Mouse (Mus musculus) MEL (cell line): ENCODE results near the gene 4930415O20Rik. TPM values are rescaled to one million over a fixed set of nuclear protein-coding genes. Genes with fewer than 3 reads are reported as not detected.

Experiments used
- DNase-seq: peaks from one replicate; pipeline ENCODE4 v3.0.0; 2011; ENCODE audit warnings: low read depth, low spot score
- H3K27ac ChIP-seq: 2 replicates; pipeline ENCODE4 v1.5.1; 2012; ENCODE audit warnings: low read depth, mild to moderate bottlenecking, control low read depth, low read length, moderate library complexity; ENCODE audit not compliant: control insufficient read depth
- H3K27me3 ChIP-seq, 2 experiments: fragments of 150-350 bp in 1 of 2; sonication (generic) in 1 of 2; 2 replicates each; pipeline ENCODE4 v1.6.1; 2012; ENCODE audit warnings: low read length in 2 of 2, mild to moderate bottlenecking in 2 of 2, improper control_type of control experiment in 1 of 2, moderate library complexity in 1 of 2; ENCODE audit not compliant: insufficient read depth in 2 of 2, control insufficient read depth in 1 of 2
- H3K36me3 ChIP-seq, 2 experiments: 2 replicates each; pipeline ENCODE4 v1.6.1; 2012 to 2014; ENCODE audit warnings: low read length in 2 of 2, improper control_type of control experiment in 1 of 2, inconsistent platforms in 1 of 2, mild to moderate bottlenecking in 1 of 2; ENCODE audit not compliant: insufficient read depth in 2 of 2, control insufficient read depth in 1 of 2
- H3K4me1 ChIP-seq, 2 experiments: fragments of 150-350 bp in 1 of 2; sonication (generic) in 1 of 2; 2 replicates each; pipeline ENCODE4 v1.6.1; 2012; ENCODE audit warnings: low read length in 2 of 2, improper control_type of control experiment in 1 of 2, mild to moderate bottlenecking in 1 of 2; ENCODE audit not compliant: insufficient read depth in 2 of 2, control insufficient read depth in 1 of 2
- H3K4me3 ChIP-seq, 2 experiments: fragments of 150-350 bp in 1 of 2; sonication (generic) in 1 of 2; 2 replicates each; pipeline ENCODE4 v1.5.1; 2012; ENCODE audit warnings: low read depth in 2 of 2, low read length in 2 of 2, mild to moderate bottlenecking in 2 of 2, moderate library complexity in 2 of 2, control low read depth in 1 of 2, improper control_type of control experiment in 1 of 2; ENCODE audit not compliant: control insufficient read depth in 1 of 2, insufficient read depth in 1 of 2
- H3K79me2 ChIP-seq: 2 replicates; pipeline ENCODE4 v1.6.1; 2012; ENCODE audit warnings: mild to moderate bottlenecking, low read length, moderate library complexity; ENCODE audit not compliant: control insufficient read depth, poor library complexity, insufficient read depth
- H3K9ac ChIP-seq: 2 replicates; pipeline ENCODE4 v1.6.1; 2012; ENCODE audit warnings: low read depth, mild to moderate bottlenecking, control low read depth, low read length, moderate library complexity; ENCODE audit not compliant: control insufficient read depth, poor library complexity, severe bottlenecking
- H3K9me3 ChIP-seq: fragments of 150-350 bp; sonication (generic); replicated peaks from 2 replicates; pipeline ENCODE4 v1.6.1; 2012; ENCODE audit warnings: mild to moderate bottlenecking, low read length, improper control_type of control experiment, moderate library complexity; ENCODE audit not compliant: insufficient read depth
- CHD2 ChIP-seq: IDR thresholded peaks from 2 replicates; pipeline ENCODE4 v1.6.1; 2011; ENCODE audit warnings: low read length, improper control_type of control experiment
- E2F4 ChIP-seq: IDR thresholded peaks from 2 replicates; pipeline ENCODE4 v1.6.1; 2011; ENCODE audit warnings: low read depth, low read length, improper control_type of control experiment, borderline replicate concordance
- ELF1 ChIP-seq: IDR thresholded peaks from 2 replicates; pipeline ENCODE4 v1.6.1; 2014; ENCODE audit warnings: low read depth, mild to moderate bottlenecking, inconsistent platforms, low read length, improper control_type of control experiment, moderate library complexity
- EP300 ChIP-seq, 2 experiments: IDR thresholded peaks; 2 replicates each; pipeline ENCODE4 v1.6.1; 2011; ENCODE audit warnings: improper control_type of control experiment in 2 of 2, low read length in 2 of 2, low read depth in 1 of 2, mild to moderate bottlenecking in 1 of 2
- ETS1 ChIP-seq: IDR thresholded peaks from 2 replicates; pipeline ENCODE4 v1.6.1; 2012; ENCODE audit warnings: low read depth, mild to moderate bottlenecking, inconsistent platforms, low read length, improper control_type of control experiment, moderate library complexity
- GABPA ChIP-seq: IDR thresholded peaks from 2 replicates; pipeline ENCODE4 v1.6.1; 2012; ENCODE audit warnings: low read depth, mild to moderate bottlenecking, inconsistent platforms, low read length, improper control_type of control experiment, moderate library complexity
- JUND ChIP-seq: IDR thresholded peaks from 2 replicates; pipeline ENCODE4 v1.6.1; 2011; ENCODE audit warnings: low read depth, mild to moderate bottlenecking, improper control_type of control experiment, low read length
- KAT2A ChIP-seq: conservative IDR thresholded peaks from 2 replicates; pipeline ENCODE4 v1.6.1; 2012; ENCODE audit warnings: low read depth, low read length, improper control_type of control experiment, inconsistent platforms
- MAFK ChIP-seq: IDR thresholded peaks from 2 replicates; pipeline ENCODE4 v1.6.1; 2011; ENCODE audit warnings: low read depth, mild to moderate bottlenecking, low read length, improper control_type of control experiment, borderline replicate concordance
- MAZ ChIP-seq: IDR thresholded peaks from 2 replicates; pipeline ENCODE4 v1.6.1; 2012; ENCODE audit warnings: low read depth, mild to moderate bottlenecking, inconsistent platforms, low read length, improper control_type of control experiment
- MEF2A ChIP-seq: IDR thresholded peaks from 2 replicates; pipeline ENCODE4 v1.6.1; 2014; ENCODE audit warnings: low read depth, mild to moderate bottlenecking, inconsistent platforms, low read length, improper control_type of control experiment; ENCODE audit not compliant: poor library complexity, insufficient replicate concordance, severe bottlenecking; ENCODE audit errors: extremely low read depth
- NELFE ChIP-seq: IDR thresholded peaks from 2 replicates; pipeline ENCODE4 v1.6.1; 2011; ENCODE audit warnings: low read depth, low read length, improper control_type of control experiment
- NRF1 ChIP-seq: IDR thresholded peaks from 2 replicates; pipeline ENCODE4 v1.6.1; 2014; ENCODE audit warnings: low read depth, mild to moderate bottlenecking, inconsistent platforms, low read length, improper control_type of control experiment, moderate library complexity; ENCODE audit not compliant: poor library complexity, insufficient read depth, severe bottlenecking
- POLR2AphosphoS2 ChIP-seq: IDR thresholded peaks from 2 replicates; pipeline ENCODE4 v1.6.1; 2011; ENCODE audit warnings: low read length, improper control_type of control experiment
- RCOR1 ChIP-seq: IDR thresholded peaks from 2 replicates; pipeline ENCODE4 v1.6.1; 2012; ENCODE audit warnings: low read depth, mild to moderate bottlenecking, inconsistent platforms, low read length, improper control_type of control experiment
- USF1 ChIP-seq: IDR thresholded peaks from 2 replicates; pipeline ENCODE4 v1.6.1; 2014; ENCODE audit warnings: low read depth, mild to moderate bottlenecking, inconsistent platforms, low read length, improper control_type of control experiment, moderate library complexity
- ZKSCAN1 ChIP-seq: IDR thresholded peaks from 2 replicates; pipeline ENCODE4 v1.6.1; 2012; ENCODE audit warnings: low read depth, mild to moderate bottlenecking, inconsistent platforms, low read length, improper control_type of control experiment, moderate library complexity
- ZNF384 ChIP-seq: IDR thresholded peaks from 2 replicates; pipeline ENCODE4 v1.6.1; 2012; ENCODE audit warnings: low read depth, mild to moderate bottlenecking, inconsistent platforms, low read length, improper control_type of control experiment
- polyA plus RNA-seq, 2 experiments: library from polyadenylated mRNA; stranded (reverse) in 1 of 2; unstranded in 1 of 2; fragments of >175 nt in 1 of 2; fragments of >200 nt in 1 of 2; gene quantifications; 2 replicates each; pipeline versions ENCODE4 v1.2.1 to v1.2.4; 2012; ENCODE audit warnings: low replicate concordance in 2 of 2, low read depth in 1 of 2; ENCODE audit not compliant: insufficient read length in 2 of 2, insufficient read depth in 1 of 2, missing spikeins in 1 of 2
- total RNA-seq: library from RNA; depleted of rRNA; stranded (reverse); fragments of 300-350 nt; gene quantifications from 2 replicates; pipeline ENCODE4 v1.2.3, GENCODE M21; 2012

Gene 4930415O20Rik
- total and polyA plus RNA-seq, 3 experiments = 0.31 to 0.50 TPM; not detected in 1

GRCm38 (mm10) chr15:98527056-98527771 lies 43.6 kb upstream of the 4930415O20Rik start:
- H3K27ac ChIP-seq = no peak overlapping the region
- no peak overlapping the region for H3K9ac ChIP-seq
- no peaks in the 10 kb centered on the region for H3K9me3 ChIP-seq
- peaks cover 3 to 11% of the 10 kb centered on the region in 2 experiments; a peak in 3 of 4 replicates for H3K4me1 ChIP-seq
- DNase-seq = no peak
- TF ChIP-seq NELFE (no peak), ZNF384 (peak; percentile 73; the same call in 1 of the 2 replicates)
- TF ChIP-seq, all 39 proteins: peak for 1
- Histone ChIP-seq H3K4me3 (no peak overlapping the region), H3K27me3 (no peaks in the 10 kb centered on the region), H3K36me3 (peaks cover 59 to 81% of the 10 kb centered on the region in 2 experiments), H3K79me2 (peaks cover 49% of the 10 kb centered on the region)

- no peak for TF ChIP-seq EP300 (IDR thresholded peaks at IDR 0.05; ENCODE audit: low read depth in 1 of 2, low read length in 2 of 2)
- TF ChIP-seq MAFK = no peak
- TF ChIP-seq JUND = no peak
- no peak for TF ChIP-seq CHD2
- no peak for TF ChIP-seq USF1
- no peak for TF ChIP-seq ZKSCAN1
- TF ChIP-seq MAZ = no peak
- no peak for TF ChIP-seq POLR2AphosphoS2
- TF ChIP-seq KAT2A = no peak
- TF ChIP-seq MEF2A = no peak
- no peak for TF ChIP-seq ELF1
- TF ChIP-seq NELFE = no peak
- TF ChIP-seq RCOR1 = no peak
- no peak for TF ChIP-seq NRF1
- no peak for TF ChIP-seq GABPA
- TF ChIP-seq ETS1 = no peak
- no peak for TF ChIP-seq E2F4
- Histone ChIP-seq H3K27me3 (no peaks in the 10 kb centered on the region), H3K9me3 (no peaks in the 10 kb centered on the region), H3K9ac (no peak overlapping the region), H3K36me3 (peaks cover 58 to 76% of the 10 kb centered on the region in 2 experiments), H3K27ac (no peak overlapping the region), H3K79me2 (peaks cover 58% of the 10 kb centered on the region), H3K4me3 (no peak overlapping the region), H3K4me1 (peaks cover 3 to 11% of the 10 kb centered on the region in 2 experiments; a peak in 3 of 4 replicates)
- DNase-seq = no peak
Observed at GRCm38 (mm10) chr15:98528066-98528563, 42.7 kb upstream of the 4930415O20Rik start.
